Mouse (Mus musculus): ENCODE data around the gene Arhgef3. TPM values are rescaled to one million over a fixed set of nuclear protein-coding genes. Genes with fewer than 3 reads are reported as not detected.

The Arhgef3 gene
- polyA plus RNA-seq, 1 experiment from 2014 or later = 15.6 TPM

DNA sequence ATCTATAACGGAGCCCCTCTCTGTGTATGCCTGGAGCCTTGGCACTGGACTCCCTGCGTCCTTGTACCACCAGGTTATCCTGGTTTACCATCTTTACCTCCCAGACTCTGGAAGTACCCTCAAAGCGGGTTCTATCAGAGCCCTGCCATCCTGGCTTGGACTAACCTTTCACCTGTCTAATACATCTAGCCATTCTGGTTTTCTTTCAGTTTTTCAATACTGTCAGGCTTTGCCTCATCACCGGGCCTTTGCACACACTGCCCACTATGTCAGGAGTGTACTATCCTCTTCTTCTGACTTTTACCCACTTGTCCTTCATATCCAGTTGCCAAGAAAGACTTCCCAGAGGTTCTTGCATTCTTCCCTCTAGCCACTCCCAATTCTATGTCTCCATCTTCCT is 155.8 kb downstream of the Arhgef3 start:
- ATAC-seq (replicated peaks; ENCODE audit: low FRiP score, low TSS enrichment, low read depth) = no peak
- H3K9me3 ChIP-seq (ENCODE audit: control insufficient read depth, low read length) = no peaks in the 10 kb centered on the region

DNA sequence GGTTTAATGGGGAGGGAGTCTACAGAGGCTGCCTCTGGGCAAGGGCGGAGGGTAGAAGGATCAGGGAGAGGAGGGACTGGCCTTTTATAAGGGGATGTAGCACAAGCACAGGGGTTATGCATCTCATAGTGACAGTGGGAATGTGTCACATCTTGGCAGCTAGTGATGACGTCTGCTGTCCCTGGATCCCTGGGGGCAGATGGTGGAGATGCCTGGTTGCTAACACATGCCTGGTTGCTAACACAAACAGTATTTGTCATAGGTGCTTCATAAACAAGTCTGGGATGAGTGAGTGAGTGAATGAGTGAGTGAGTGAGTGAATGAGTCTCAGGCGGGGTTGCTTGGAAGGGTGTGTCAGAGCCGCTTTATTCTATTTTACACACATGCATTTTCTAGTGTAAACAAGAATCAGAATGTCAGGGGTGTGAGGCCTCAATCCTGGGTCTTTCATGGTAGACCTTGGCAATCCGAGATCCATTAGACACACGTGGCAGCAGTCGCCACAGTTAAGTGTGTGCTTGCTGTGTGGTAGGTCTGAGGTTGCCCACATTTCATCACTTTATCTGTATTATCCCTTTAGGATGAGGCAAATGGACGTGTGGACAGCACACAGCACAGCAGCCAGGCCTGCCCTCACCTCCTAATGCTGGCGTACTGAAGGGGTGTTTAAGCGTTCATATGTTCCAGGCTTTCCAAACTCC is 156.8 kb downstream of the Arhgef3 start:
- Histone ChIP-seq H3K9ac (ENCODE audit: low read length) (no peak overlapping the region), H3K27ac (ENCODE audit: low read depth) (no peak overlapping the region), H3K36me3 (ENCODE audit: control insufficient read depth, insufficient read depth, low read length) (no peaks in the 10 kb centered on the region), H3K4me2 (ENCODE audit: low read length) (no peak overlapping the region), H3K9me3 (ENCODE audit: control insufficient read depth, low read length) (no peaks in the 10 kb centered on the region), H3K27me3 (replicated peaks; ENCODE audit: control insufficient read depth, insufficient read depth, low read length) (no peaks in the 10 kb centered on the region), H3K4me1 (replicated peaks; ENCODE audit: control insufficient read depth, insufficient read depth, low read length) (no peaks in the 10 kb centered on the region), H3K4me3 (ENCODE audit: low read depth, low read length) (no peak overlapping the region)
- WGBS = 71% methylated on average over 10 of the region's 10 CpGs
- ATAC-seq (replicated peaks; ENCODE audit: low FRiP score, low TSS enrichment, low read depth) (no peak), DNase-seq (ENCODE audit: low spot score) (no peak)

More for the DNA sequence above, 155.8 kb downstream of the Arhgef3 start:
- Histone ChIP-seq H3K4me3 (ENCODE audit: low read depth, low read length) (no peak overlapping the region), H3K36me3 (ENCODE audit: control insufficient read depth, insufficient read depth, low read length) (no peaks in the 10 kb centered on the region), H3K4me2 (ENCODE audit: low read length) (no peak overlapping the region), H3K27ac (ENCODE audit: low read depth) (no peak overlapping the region), H3K27me3 (replicated peaks; ENCODE audit: control insufficient read depth, insufficient read depth, low read length) (no peaks in the 10 kb centered on the region), H3K9ac (ENCODE audit: low read length) (no peak overlapping the region), H3K4me1 (replicated peaks; ENCODE audit: control insufficient read depth, insufficient read depth, low read length) (no peaks in the 10 kb centered on the region)
- no peak for DNase-seq (ENCODE audit: low spot score)
- 89% methylated on average over 4 of the region's 4 CpGs for WGBS

DNA sequence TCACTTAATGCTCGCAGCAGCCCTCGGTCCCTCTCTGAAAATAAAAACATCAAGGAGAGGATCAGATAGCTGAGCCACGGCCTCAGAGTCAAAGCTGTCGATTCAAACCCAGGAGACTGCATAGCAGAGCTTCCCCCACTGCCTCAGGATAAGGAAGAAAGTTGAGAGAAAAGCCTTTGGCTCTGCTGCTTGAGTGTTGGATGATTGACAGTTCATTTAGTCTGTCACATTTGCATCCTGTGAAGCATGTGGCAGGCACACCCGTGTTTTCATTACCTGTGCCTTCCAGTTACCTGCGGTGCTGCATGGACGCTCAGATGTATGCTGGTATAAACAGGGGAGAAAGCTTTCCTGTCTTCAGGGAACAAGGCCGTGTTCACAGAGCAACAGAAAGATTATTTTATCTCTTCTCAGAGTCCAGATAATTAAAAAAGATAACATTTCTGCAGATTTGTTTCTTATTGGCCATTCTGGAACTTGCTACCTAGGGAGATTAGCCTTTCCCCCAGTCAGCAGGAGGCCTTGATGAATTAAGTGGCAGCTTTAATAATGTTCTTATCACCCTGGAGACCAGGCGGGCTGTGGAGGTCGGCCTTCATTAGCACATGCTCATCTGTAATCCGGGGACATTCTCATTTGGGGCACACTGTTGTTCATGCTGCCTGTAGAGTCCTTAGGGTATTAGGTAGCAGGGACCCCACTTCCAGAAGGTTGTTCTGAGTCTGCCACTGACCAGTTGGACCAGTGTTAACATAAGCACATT is 157.6 kb downstream of the Arhgef3 start:
- H3K36me3 ChIP-seq (ENCODE audit: control insufficient read depth, insufficient read depth, low read length) = no peaks in the 10 kb centered on the region
- H3K27ac ChIP-seq (ENCODE audit: low read depth) = no peak overlapping the region
- no peaks in the 10 kb centered on the region for H3K27me3 ChIP-seq (replicated peaks; ENCODE audit: control insufficient read depth, insufficient read depth, low read length)
- H3K4me3 ChIP-seq (ENCODE audit: low read depth, low read length) = no peak overlapping the region
- no peak overlapping the region for H3K9ac ChIP-seq (ENCODE audit: low read length)
- no peak overlapping the region for H3K4me2 ChIP-seq (ENCODE audit: low read length)
- ATAC-seq (replicated peaks; ENCODE audit: low FRiP score, low TSS enrichment, low read depth) (no peak), DNase-seq (ENCODE audit: low spot score) (no peak)
- H3K4me1 ChIP-seq (replicated peaks; ENCODE audit: control insufficient read depth, insufficient read depth, low read length) = no peaks in the 10 kb centered on the region
- 52% methylated on average over 11 of the region's 11 CpGs for WGBS
- no peaks in the 10 kb centered on the region for H3K9me3 ChIP-seq (ENCODE audit: control insufficient read depth, low read length)

DNA sequence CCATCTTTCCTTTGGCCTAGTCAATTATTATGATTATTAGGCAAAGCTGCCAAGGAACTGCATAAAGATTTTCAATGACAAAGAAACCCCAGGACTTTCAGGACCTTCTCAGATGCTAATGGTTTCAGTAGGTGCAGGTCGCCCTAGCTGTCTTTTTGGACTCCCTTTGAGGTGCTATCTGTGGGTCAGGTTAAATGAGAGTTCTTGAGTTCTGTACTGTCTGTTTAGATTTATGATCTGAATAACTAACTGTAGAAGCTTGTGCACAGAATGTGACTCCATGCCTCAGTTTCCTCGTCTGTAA is 158.1 kb downstream of the Arhgef3 start:
- Histone ChIP-seq H3K36me3 (ENCODE audit: control insufficient read depth, insufficient read depth, low read length) (no peaks in the 10 kb centered on the region), H3K27ac (ENCODE audit: low read depth) (no peak overlapping the region), H3K9me3 (ENCODE audit: control insufficient read depth, low read length) (no peaks in the 10 kb centered on the region), H3K9ac (ENCODE audit: low read length) (no peak overlapping the region), H3K4me1 (replicated peaks; ENCODE audit: control insufficient read depth, insufficient read depth, low read length) (no peaks in the 10 kb centered on the region), H3K4me2 (ENCODE audit: low read length) (no peak overlapping the region), H3K27me3 (replicated peaks; ENCODE audit: control insufficient read depth, insufficient read depth, low read length) (no peaks in the 10 kb centered on the region), H3K4me3 (ENCODE audit: low read depth, low read length) (no peak overlapping the region)
- ATAC-seq (replicated peaks; ENCODE audit: low FRiP score, low TSS enrichment, low read depth) (no peak), DNase-seq (ENCODE audit: low spot score) (no peak)
- 89% methylated on average over 2 of the region's 2 CpGs for WGBS

DNA sequence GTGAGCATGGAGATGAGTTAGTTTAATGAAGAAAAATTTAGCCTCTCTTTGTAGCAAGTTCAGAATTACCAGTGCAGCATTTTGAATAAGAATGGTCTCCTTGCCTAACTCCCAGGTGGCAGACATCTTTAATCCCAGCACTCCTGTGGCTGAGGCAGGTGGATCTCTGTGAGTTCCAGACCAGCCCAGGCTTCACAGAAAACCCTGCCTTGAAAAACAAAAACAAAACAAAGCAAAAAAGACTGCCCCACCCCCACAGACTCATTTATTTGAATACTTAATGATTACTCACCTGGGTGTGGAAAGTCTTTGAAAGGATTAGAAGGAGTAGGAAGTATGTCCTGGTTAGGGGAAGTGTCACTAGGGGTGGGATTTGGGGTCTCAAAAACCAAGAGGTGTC is 158.5 kb downstream of the Arhgef3 start:
- no peak for DNase-seq (ENCODE audit: low spot score)
- Histone ChIP-seq H3K9me3 (ENCODE audit: control insufficient read depth, low read length) (no peaks in the 10 kb centered on the region), H3K36me3 (ENCODE audit: control insufficient read depth, insufficient read depth, low read length) (no peaks in the 10 kb centered on the region), H3K4me1 (replicated peaks; ENCODE audit: control insufficient read depth, insufficient read depth, low read length) (no peaks in the 10 kb centered on the region), H3K9ac (ENCODE audit: low read length) (no peak overlapping the region), H3K4me2 (ENCODE audit: low read length) (no peak overlapping the region), H3K27me3 (replicated peaks; ENCODE audit: control insufficient read depth, insufficient read depth, low read length) (no peaks in the 10 kb centered on the region), H3K4me3 (ENCODE audit: low read depth, low read length) (no peak overlapping the region), H3K27ac (ENCODE audit: low read depth) (no peak overlapping the region)
- no peak for ATAC-seq (replicated peaks; ENCODE audit: low FRiP score, low TSS enrichment, low read depth)

DNA sequence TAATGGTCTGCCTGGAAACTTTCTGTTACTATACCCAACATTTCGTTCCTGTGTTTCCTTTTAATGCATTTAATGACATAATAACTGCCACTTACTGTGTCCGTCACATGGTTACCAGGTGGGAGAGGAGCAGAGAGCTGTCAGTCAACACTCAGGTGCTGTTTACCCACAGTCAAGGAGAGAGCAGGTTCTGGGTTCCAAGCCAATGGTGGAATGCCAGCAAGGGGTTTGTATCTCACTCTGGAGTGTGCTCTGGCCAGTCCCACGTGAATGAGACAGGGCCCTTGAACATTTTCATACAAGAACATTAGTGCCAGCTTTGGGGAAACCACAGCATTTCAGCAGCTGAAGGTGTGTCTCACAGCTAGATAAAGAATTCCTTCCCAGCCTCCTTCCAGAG is 162.6 kb downstream of the Arhgef3 start:
- Histone ChIP-seq H3K4me2 (ENCODE audit: low read length) (no peak overlapping the region), H3K9ac (ENCODE audit: low read length) (no peak overlapping the region), H3K4me1 (replicated peaks; ENCODE audit: control insufficient read depth, insufficient read depth, low read length) (peaks cover 2% of the 10 kb centered on the region; the same call in 1 of the 2 replicates), H3K27ac (ENCODE audit: low read depth) (no peak overlapping the region), H3K27me3 (replicated peaks; ENCODE audit: control insufficient read depth, insufficient read depth, low read length) (no peaks in the 10 kb centered on the region), H3K36me3 (ENCODE audit: control insufficient read depth, insufficient read depth, low read length) (no peaks in the 10 kb centered on the region), H3K4me3 (ENCODE audit: low read depth, low read length) (no peak overlapping the region), H3K9me3 (ENCODE audit: control insufficient read depth, low read length) (no peaks in the 10 kb centered on the region)
- DNase-seq (ENCODE audit: low spot score) = no peak
- no peak for ATAC-seq (replicated peaks; ENCODE audit: low FRiP score, low TSS enrichment, low read depth)
- 88% methylated on average over 3 of the region's 3 CpGs for WGBS

DNA sequence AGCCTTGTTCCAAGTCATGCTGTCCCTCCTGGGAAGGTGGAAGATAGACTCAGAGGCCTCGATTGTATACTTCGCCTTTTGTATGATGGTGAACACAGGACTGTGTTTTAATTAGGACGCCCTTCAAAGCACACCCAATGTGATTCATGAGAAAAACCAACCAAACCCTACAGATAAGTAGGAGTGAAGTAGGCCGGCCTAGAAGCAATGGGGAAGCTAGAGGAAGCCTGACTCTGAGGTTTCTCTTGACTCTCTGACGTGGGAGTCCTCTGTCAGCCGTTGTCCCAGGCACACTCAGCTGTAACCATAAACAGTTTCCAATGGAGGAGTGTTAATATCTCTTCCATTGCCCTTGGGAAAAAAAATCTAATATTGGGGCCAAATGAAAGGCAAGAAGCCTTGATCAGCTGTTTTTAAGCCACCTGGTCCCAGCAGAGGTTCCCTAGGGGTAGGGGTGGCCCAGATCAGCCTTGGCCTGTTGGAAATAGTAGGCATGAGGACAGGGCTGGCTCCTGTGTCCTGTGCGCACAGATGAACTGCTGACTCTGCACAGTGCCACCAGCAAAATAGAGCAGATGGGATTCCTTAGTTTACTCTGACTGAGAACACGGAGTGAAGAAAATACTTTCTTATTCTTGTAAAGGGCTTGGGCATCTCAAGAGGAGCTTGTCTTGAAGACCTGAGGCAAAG is 165.6 kb downstream of the Arhgef3 start:
- Histone ChIP-seq H3K4me2 (ENCODE audit: low read length) (no peak overlapping the region), H3K36me3 (ENCODE audit: control insufficient read depth, insufficient read depth, low read length) (no peaks in the 10 kb centered on the region), H3K27me3 (replicated peaks; ENCODE audit: control insufficient read depth, insufficient read depth, low read length) (no peaks in the 10 kb centered on the region), H3K9ac (ENCODE audit: low read length) (no peak overlapping the region), H3K27ac (ENCODE audit: low read depth) (no peak overlapping the region), H3K9me3 (ENCODE audit: control insufficient read depth, low read length) (no peaks in the 10 kb centered on the region), H3K4me1 (replicated peaks; ENCODE audit: control insufficient read depth, insufficient read depth, low read length) (peaks cover 4% of the 10 kb centered on the region), H3K4me3 (ENCODE audit: low read depth, low read length) (no peak overlapping the region)
- DNase-seq (ENCODE audit: low spot score) = no peak
- 81% methylated on average over 8 of the region's 8 CpGs for WGBS
- ATAC-seq (replicated peaks; ENCODE audit: low FRiP score, low TSS enrichment, low read depth) = no peak

DNA sequence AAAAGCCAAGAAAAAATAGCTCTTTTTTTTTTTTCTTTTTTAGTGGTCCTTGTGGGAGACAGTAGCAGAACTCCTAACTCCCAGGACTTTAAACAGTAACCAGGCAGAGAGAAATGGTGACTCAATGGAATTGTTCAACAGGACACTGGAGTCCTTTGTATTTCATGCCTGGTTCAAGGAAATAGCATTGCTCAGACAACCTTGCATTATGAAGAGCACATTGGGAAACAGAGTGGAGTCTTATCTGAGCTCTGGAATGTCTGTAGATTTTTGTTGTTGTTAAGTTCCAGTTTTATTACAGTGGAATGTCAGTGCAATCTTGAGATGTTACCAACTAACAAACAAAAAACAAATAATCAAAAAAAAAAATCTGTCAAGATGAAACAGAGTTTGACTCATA is 169.3 kb downstream of the Arhgef3 start:
- no peaks in the 10 kb centered on the region for H3K9me3 ChIP-seq (ENCODE audit: control insufficient read depth, low read length)
- H3K9ac ChIP-seq (ENCODE audit: low read length) = no peak overlapping the region
- no peak for DNase-seq (ENCODE audit: low spot score)
- ATAC-seq (replicated peaks; ENCODE audit: low FRiP score, low TSS enrichment, low read depth) = no peak
- no peak overlapping the region for H3K27ac ChIP-seq (ENCODE audit: low read depth)
- H3K4me2 ChIP-seq (ENCODE audit: low read length) = no peak overlapping the region
- no peaks in the 10 kb centered on the region for H3K36me3 ChIP-seq (ENCODE audit: control insufficient read depth, insufficient read depth, low read length)
- H3K27me3 ChIP-seq (replicated peaks; ENCODE audit: control insufficient read depth, insufficient read depth, low read length) = no peaks in the 10 kb centered on the region
- peaks cover 14% of the 10 kb centered on the region for H3K4me1 ChIP-seq (replicated peaks; ENCODE audit: control insufficient read depth, insufficient read depth, low read length)
- H3K4me3 ChIP-seq (ENCODE audit: low read depth, low read length) = no peak overlapping the region

Measured in intestine, embryonic 14.5 days (tissue).